Mouse (Mus musculus) layer of hippocampus, postnatal 25 days (tissue): Measurements from ENCODE around the gene Ube2o. TPM values are rescaled to one million over a fixed set of nuclear protein-coding genes. Genes with fewer than 3 reads are reported as not detected.

Source experiments
- DNase-seq, 2 experiments: peaks; one replicate each; pipeline ENCODE4 v3.0.0; 2022; ENCODE audit warnings: mixed read lengths in 2 of 2, low spot score in 1 of 2; ENCODE audit errors: extremely low spot score in 1 of 2
- total RNA-seq, 2 experiments: library from RNA; stranded (reverse); gene quantifications; 2 replicates each; pipeline ENCODE4 v1.2.3; 2021

Gene Ube2o
- total RNA-seq, 2 experiments from 2014 or later, result 97.0 to 97.1 TPM

GRCm38 (mm10) chr11:116491338-116491737 lies 89.9 kb downstream of the Ube2o start:
- no peak for DNase-seq

GRCm38 (mm10) chr11:116490232-116491107 lies 90.8 kb downstream of the Ube2o start:
- peak; percentile 81 to 85 for DNase-seq

DNA sequence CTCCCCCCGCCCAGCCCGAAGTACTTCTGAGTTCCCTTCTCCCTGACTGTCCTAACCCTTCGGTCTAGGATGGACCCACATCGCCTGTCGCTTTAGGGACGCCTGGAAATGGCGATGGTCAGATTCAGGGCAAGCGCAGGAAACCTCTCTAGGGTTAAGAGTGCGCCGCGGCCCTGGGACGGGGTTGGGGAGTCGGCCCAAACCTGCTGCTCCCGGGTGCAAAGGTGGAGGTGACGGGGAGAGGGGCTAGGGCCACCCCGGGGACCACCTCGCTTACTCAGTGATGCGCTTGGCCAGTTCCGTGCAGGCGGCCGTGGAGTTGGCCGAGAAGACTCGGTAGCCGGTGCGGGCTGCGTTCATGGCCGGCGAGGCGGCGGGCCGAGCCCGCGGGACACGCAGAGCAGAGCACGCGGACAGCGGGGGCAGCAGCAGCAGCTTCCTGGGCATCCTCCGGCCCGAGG lies 91.4 kb downstream of the Ube2o start:
- no peak for DNase-seq

GRCm38 (mm10) chr11:116488693-116489375 lies 92.4 kb downstream of the Ube2o start:
- no peak for DNase-seq

- DNase-seq, result no peak
These were observed 93.0 kb downstream of the Ube2o start for GRCm38 (mm10) chr11:116488207-116488606.

Other genes starting within 250 kb of the Ube2o start
- 1 to 10 TPM; 5.4 to 7.1 TPM for gene Foxj1, start 246.0 kb downstream of the Ube2o start, total RNA-seq
- gene Rnf157, start 168.4 kb downstream of the Ube2o start, total RNA-seq, result 100 to 1,000 TPM; 241 to 258 TPM
- 10 to 100 TPM; 37.0 to 38.3 TPM for gene Ubald2, start 147.4 kb downstream of the Ube2o start, total RNA-seq
- not detected for gene Qrich2, start 115.2 kb downstream of the Ube2o start, total RNA-seq
- gene Prpsap1, start 87.2 kb downstream of the Ube2o start, total RNA-seq, result 10 to 100 TPM; 76.4 to 88.4 TPM
- gene Sphk1, start 50.5 kb downstream of the Ube2o start, total RNA-seq, result 1 to 10 TPM; 1.3 to 2.1 TPM
- under 1 TPM; 0.32 to 0.68 TPM for gene Aanat, start 5.0 kb upstream of the Ube2o start, total RNA-seq
- gene Rhbdf2, start 45.6 kb upstream of the Ube2o start, total RNA-seq, result 1 to 10 TPM; 1.1 to 1.8 TPM
- 1 to 10 TPM; 6.4 to 7.0 TPM for gene Prcd, start 72.1 kb upstream of the Ube2o start, total RNA-seq
- gene Cygb, start 72.9 kb upstream of the Ube2o start, total RNA-seq, result 10 to 100 TPM; 65.7 to 78.3 TPM
- not detected for gene St6galnac1, start 194.1 kb upstream of the Ube2o start, total RNA-seq
- gene Mxra7, start 246.6 kb upstream of the Ube2o start, total RNA-seq, result 10 to 100 TPM; 16.8 to 21.2 TPM